Mouse (Mus musculus): ENCODE measurements around the gene Pbld1.

DNA sequence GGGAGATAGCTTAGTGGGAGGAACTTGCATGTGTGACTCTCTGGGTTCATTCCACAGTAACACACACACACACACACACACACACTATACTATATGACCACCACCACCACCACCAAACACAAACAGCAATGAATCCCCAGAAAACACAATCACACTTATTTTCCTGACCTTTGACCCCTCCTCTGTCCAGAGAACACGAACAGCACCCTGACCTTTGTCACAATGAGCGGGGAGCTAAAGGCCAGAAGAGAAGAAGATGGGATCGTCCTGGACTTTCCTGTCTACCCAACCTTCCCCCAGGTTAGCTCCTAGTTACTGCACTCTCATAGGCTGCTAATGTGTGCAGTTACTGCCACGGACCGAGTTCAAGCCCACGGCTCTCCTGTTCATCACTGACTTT is 8.0 kb upstream of the Pbld1 start:
- TF ChIP-seq EP300 (IDR thresholded peaks at IDR 0.05; ENCODE audit: low read depth in 1 of 2, low read length in 2 of 2) (no peak), POLR2A (IDR thresholded peaks at IDR 0.05; ENCODE audit: control insufficient read depth in 1 of 2, insufficient read depth in 1 of 2, low read depth in 1 of 2, low read length in 2 of 2, poor library complexity in 1 of 2) (no peak), SIN3A (IDR thresholded peaks at IDR 0.05; ENCODE audit: low read length) (no peak), BHLHE40 (IDR thresholded peaks at IDR 0.05; ENCODE audit: borderline replicate concordance, low read depth, low read length) (no peak), CTCF (IDR thresholded peaks at IDR 0.05 in 2 of 3, conservative IDR thresholded peaks at IDR 0.05 in 1 of 3; ENCODE audit: control insufficient read depth in 1 of 3, insufficient read depth in 1 of 3, low read depth in 2 of 3, low read length in 3 of 3, poor library complexity in 1 of 3, severe bottlenecking in 1 of 3) (no peak), MYC (IDR thresholded peaks at IDR 0.05; ENCODE audit: low read depth, low read length) (no peak), CHD2 (IDR thresholded peaks at IDR 0.05; ENCODE audit: low read length) (no peak), GATA1 (IDR thresholded peaks at IDR 0.05; ENCODE audit: low read depth, low read length) (no peak)
